Mouse (Mus musculus): ENCODE data around the gene Tmem132a.

Tmem132a gene

DNA sequence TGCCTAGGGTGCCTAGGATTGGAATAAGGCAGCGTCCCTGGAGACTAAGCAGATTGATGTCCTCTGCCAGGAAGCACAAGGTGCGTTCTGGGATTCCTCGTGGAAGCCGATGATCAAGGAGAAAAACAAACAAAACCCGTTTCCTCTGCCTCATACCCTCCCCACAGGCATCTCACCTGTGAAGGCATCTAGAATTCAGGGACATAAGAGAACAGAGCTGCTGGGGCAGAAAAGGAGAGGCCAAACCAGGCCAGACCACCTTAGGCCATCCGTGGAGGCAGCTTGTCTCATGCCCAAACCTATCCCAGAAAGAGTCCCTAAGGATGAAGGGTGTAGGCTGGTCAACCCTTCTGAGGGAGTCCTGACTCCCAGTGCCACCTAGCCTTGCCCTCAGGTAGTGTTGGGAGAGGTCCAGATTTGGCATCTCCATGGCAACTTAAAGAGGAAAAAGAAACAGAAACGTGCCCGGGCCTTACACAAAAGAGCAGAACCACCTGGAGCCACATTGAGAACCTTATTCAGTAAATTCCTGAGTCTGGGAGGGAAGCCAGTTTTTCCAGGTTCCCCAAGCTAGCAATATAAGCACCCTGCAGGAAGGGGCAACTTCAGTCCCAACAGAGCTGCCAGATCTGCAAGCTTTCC, at the start of gene Tmem132a:
Tmem132a (minus strand) TSS at position 55 of the 642 bp plus-strand sequence.
- DNase-seq (ENCODE audit: low read depth in 2 of 2, low spot score in 2 of 2), result no peak

GRCm38 (mm10) chr19:10918321-10918991, 48.7 kb upstream of the Tmem132a start:
- no peak for DNase-seq (ENCODE audit: low read depth in 2 of 2, low spot score in 2 of 2)

DNA sequence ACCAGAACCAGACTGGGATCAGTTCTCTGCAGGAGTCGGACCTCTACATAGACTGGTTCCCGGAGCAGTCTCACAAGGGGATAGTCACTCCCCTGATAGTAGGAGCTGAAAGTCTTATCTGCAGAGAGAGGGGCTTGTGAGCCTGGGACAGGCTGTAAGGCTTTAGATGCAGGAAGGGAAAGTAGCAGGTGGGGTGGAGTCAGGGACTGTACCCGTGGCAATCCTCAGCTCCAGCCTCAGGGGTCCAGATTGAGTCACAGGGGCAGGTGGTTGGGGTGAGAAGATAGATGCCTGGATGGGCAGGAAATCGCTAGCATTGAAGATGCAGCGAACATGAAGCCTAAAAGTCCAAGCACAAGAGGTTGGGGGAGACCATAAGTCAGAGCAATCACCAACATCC, 46.8 kb upstream of the Tmem132a start:
- DNase-seq (ENCODE audit: low read depth in 2 of 2, low spot score in 2 of 2), result no peak

- DNase-seq (ENCODE audit: low read depth in 2 of 2, low spot score in 2 of 2), result no peak
Measured at GRCm38 (mm10) chr19:10914870-10915269, 45.1 kb upstream of the Tmem132a start.

DNA sequence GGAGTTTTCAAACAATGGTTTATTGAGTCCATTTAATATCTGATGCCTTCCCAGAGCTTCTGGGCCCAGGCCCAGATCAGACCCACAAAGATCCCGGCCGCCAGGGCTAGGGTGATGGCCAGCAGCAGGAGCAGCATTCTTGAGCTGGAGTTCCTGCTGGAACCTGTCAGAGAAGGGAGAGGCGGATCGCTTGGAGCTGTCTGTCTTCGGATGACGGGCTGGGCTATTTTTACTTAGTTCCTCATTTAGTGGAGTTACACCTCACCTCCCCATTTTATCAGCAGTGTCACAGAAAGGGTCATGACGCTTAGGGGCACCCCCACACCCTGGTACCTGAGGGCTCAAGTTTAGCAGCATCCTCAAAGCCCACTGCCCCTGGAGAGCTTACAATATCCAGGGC, 44.6 kb upstream of the Tmem132a start:
- DNase-seq (ENCODE audit: low read depth in 2 of 2, low spot score in 2 of 2), result no peak

- DNase-seq (ENCODE audit: low read depth in 2 of 2, low spot score in 2 of 2), result no peak
Measured at GRCm38 (mm10) chr19:10909087-10909721, 39.5 kb upstream of the Tmem132a start.

- DNase-seq (ENCODE audit: low read depth in 2 of 2, low spot score in 2 of 2), result peak; percentile 32 to 48
Measured at GRCm38 (mm10) chr19:10907891-10908290, 38.2 kb upstream of the Tmem132a start.

DNA sequence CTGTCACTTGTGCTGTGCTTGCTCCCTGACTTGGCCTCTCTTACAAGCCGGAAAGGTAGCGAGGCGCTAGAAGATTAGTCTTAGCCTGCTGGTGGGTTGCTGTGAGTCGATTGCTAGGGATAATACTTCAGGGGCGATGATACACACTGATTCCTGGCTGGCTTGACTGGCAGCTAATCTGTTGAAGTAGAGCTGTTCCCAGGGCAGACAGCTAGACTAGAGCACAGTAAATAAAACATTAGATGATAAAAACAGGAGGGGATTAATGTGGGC, 35.9 kb upstream of the Tmem132a start:
- no peak for DNase-seq (ENCODE audit: low read depth in 2 of 2, low spot score in 2 of 2)

DNA sequence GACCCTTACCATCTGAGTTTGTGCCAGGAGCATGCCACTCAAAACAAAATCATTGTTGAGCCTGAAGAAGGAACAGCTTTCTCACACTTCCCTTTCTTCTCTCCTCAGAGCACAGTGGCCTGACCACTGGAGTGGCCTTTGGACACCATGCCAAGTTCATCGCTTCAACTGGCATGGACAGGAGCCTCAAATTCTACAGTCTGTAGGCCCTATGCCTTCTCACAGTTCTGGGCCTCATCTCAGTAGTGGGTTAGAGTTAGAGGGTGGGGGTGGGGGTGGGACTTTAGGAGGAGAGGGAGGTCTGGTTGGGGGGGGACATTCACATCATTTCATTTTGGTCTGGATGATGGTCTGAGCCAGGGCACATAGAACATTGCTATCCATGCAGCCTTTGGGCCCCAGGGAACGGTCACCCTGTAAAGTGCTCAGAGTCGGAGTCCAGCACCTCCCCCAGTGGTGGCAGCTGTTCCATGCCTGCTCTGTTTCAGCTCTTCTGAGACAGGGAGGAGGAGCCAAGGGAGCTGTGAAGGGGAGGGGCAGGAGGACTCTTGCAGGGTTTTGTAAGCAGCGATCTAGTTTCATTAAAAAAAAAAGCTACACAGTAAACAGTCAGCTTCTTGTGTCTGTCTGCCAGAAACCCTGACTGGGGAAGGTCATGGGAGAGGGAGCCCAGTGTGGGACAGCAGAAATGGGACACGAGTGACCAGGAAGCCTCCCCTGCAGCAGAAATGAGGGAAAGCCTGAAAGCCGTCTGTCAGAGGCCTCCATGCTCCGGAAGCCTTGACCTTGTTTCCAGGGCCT, 35.4 kb upstream of the Tmem132a start:
- no peak for DNase-seq (ENCODE audit: low read depth in 2 of 2, low spot score in 2 of 2)

GRCm38 (mm10) chr19:10904512-10904911, 34.8 kb upstream of the Tmem132a start:
- DNase-seq (ENCODE audit: low read depth in 2 of 2, low spot score in 2 of 2), result no peak

DNA sequence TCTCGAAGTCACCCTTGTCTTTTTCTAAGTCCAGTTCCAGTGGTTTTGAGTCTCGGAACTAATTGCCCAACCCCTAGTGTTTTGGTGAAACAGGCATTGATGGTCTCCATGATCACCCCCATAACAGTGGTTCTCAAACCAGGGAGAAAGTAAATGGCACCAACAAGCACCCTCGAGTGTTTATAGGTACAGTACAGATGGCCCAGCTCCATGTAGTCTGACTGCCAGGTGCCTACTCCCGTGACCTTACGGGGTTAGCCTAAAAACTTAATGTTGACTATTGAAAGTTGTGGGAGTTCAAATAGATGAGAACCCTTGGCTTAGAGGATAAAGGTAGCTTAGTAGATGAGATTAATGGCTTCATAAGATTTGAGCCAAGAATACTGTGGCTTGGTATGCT, 31.3 kb upstream of the Tmem132a start:
- no peak for DNase-seq (ENCODE audit: low read depth in 2 of 2, low spot score in 2 of 2)

DNA sequence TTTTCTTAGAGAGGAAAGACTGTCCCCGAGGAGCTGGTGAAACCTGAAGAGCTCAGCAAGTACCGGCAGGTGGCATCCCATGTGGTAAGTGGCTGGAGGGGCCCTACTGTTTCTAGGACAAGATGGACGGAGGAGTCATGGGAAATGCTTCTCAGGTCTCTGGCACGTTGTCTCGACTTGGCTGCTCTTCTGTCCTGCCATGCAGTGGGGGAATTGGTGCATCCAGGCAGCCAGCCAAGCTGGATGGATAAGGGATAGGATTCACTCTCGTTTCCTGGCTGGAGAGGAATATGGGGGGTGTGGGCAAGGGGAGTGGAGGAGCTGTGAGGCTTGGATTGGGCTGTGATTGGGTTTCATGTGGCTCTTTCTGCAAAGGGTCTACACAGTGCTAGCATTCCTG, 30.6 kb upstream of the Tmem132a start:
- no peak for DNase-seq (ENCODE audit: low read depth in 2 of 2, low spot score in 2 of 2)

- DNase-seq (ENCODE audit: low read depth in 2 of 2, low spot score in 2 of 2), result no peak
Measured at GRCm38 (mm10) chr19:10897491-10897890, 27.8 kb upstream of the Tmem132a start.

GRCm38 (mm10) chr19:10896849-10897248, 27.1 kb upstream of the Tmem132a start:
- DNase-seq (ENCODE audit: low read depth in 2 of 2, low spot score in 2 of 2), result no peak

DNA sequence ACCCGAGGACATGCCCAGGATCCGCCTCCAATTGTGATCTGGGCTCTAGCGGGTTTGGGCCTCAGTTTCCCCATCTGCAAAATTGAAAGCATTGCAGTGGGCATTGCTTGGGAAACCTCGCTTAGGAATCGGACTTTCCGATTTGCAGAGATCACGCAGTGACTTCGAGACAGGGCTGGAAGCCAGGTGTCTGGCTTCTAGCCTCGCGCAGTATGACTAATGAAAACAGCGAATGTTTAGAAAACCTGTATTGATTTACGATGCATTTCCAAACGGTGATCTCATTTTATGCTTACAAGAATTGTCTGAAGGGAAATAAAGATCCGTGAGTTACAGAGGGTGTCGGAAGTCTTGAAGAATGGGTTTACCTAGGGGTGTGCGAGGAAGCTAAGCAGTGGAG, 26.0 kb upstream of the Tmem132a start:
- DNase-seq (ENCODE audit: low read depth in 2 of 2, low spot score in 2 of 2), result no peak

DNA sequence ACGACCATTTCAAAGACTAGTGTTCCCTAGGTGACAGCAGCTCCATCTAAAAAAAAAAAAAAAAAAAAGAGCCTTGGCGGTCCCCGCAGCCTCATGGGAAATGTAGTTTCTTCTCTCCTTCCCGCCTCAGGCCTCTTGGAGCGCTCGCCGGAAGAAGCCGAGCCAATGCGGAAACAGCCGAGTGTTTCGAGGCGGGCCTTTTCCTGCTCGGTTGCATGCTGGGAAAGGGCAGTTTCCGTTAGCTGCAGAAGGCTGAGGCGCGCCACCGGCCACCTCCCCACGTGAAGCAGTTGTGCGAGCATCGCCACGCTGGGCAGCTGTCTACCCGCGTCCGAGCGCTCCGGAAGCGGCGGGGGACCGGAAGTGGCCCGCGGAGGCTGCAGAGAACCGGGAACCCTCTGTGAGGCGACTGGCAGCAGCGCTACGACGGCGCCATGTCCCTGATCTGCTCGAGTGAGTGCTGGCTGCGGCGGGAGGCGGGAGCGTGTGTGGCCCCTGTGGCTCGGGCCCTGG, 25.3 kb upstream of the Tmem132a start, which contains the start of gene Prpf19:
Prpf19 (plus strand) TSS at position 216 of the 513 bp plus-strand sequence.
- peak; percentile 90 to 96 for DNase-seq (ENCODE audit: low read depth in 2 of 2, low spot score in 2 of 2)

- DNase-seq (ENCODE audit: low read depth in 2 of 2, low spot score in 2 of 2), result no peak
Measured at GRCm38 (mm10) chr19:10892201-10892600, 22.5 kb upstream of the Tmem132a start.

GRCm38 (mm10) chr19:10881426-10882154, 11.8 kb upstream of the Tmem132a start, which contains the start of gene Tmem109:
TSS of gene Tmem109 (minus strand) at chr19:10882001.
- DNase-seq (ENCODE audit: low read depth in 2 of 2, low spot score in 2 of 2), result peak; percentile 82

DNA sequence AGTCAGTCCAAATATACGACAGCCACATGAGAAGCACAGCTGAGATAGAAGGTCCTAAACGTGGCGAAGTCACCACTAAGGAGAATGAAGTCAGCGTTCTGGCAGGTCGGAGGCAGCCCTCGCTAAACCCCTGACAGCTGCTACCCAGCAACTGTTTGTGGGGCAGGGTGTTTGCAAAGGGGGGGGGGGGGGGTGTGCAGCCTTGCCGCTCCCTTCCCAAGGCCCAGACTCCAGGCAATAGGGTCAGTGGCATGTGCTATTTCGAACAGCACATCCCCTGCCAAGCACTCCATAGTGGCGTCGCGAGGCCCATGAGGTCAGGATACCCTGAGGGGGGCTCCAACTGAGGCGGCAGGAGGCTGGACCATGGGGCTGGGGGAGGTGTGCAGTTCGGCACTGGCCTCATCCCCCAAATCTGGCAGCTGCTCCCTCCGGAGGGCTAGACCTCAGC, 11.3 kb upstream of the Tmem132a start:
- no peak for DNase-seq (ENCODE audit: low read depth in 2 of 2, low spot score in 2 of 2)

DNA sequence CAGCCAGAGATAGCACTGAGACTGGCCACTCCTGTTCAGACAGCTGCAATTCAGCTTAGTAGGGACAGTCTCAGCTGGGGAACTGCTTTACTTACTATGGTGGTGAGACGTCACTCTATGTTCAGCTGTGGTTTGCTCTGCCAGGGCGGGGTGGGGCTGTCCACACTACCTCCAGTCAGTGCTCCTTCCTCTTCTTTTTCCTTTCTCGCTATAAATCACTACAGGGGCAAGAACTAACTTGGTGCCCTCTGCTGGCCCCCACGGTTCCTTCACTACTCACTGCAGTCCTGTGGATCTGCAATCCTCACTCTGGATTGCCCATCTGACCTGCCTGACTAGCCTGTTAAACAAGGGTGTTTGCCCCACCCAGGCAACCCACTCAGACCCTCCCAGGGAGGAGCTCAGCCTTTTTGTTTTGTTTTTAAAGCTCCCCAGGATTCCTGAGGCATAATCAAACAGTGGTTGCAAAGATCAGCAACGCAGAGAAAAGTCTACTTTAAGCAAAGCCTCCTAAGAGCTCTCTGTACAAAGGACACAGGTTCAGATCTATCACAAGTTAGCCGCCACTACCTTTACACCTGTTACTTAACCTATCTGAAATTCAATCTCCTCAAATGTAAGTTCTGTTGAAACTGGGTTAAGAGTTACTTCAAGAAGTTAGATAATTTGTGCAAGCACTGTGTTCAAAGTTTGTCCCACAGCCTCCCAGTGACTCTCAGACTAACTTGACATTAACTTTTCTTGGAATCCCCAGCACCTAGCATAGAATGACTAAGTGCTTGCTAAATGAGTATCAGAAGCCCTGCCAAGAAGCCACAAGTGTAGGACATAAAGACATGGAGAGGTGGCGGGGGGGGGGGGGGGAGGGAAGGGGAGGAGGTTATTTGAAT, 10.6 kb upstream of the Tmem132a start:
- peak; percentile 57 to 67 for DNase-seq (ENCODE audit: low read depth in 2 of 2, low spot score in 2 of 2)
